Mouse (Mus musculus): ENCODE results near the gene Osbpl7.

DNA sequence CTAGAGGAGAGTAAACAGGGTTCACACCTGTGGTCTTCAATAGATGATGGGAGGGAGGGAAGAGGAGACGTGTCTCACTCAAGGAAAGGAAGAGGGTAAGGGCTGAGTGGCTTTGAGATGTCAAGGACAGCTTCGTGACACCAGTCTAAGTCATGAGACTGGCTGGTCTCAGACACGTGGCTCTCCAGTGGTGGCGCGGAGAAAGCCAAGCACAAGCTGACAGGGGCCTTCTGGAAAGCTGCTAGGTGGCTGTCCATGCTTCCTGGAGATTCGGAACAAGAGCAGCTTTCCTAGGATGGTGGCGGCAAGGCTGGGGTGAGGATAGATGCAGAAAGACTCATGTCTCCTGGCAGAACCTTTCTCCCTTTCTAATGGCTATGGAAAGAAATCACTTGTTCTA is 11.5 kb upstream of the Osbpl7 start:
- TF ChIP-seq CTCF (IDR thresholded peaks at IDR 0.05; ENCODE audit: control insufficient read depth, insufficient read depth, insufficient read length), result no peak
- no peak for TF ChIP-seq USF1 (IDR thresholded peaks at IDR 0.05; ENCODE audit: low read depth)
- TF ChIP-seq MAX (IDR thresholded peaks at IDR 0.05), result no peak
- no peak for TF ChIP-seq FOSL1 (IDR thresholded peaks at IDR 0.05; ENCODE audit: insufficient read depth, low read length, poor library complexity, severe bottlenecking)
